Mouse (Mus musculus): ENCODE data around the gene S100a3. TPM values are rescaled to one million over a fixed set of nuclear protein-coding genes. Genes with fewer than 3 reads are reported as not detected.
A peak's percentile ranks its signal among the peaks of the same experiment; 100 is the strongest.

The S100a3 gene
- total RNA-seq (2021) = not detected
- long read RNA-seq, experiment 1 = 0 reads
- long read RNA-seq, experiment 2, partial matches to known transcripts = 0 of 1 reads
- long read RNA-seq, experiment 2, other reads (novel, unspliced or antisense) = 1 of 1 reads

DNA sequence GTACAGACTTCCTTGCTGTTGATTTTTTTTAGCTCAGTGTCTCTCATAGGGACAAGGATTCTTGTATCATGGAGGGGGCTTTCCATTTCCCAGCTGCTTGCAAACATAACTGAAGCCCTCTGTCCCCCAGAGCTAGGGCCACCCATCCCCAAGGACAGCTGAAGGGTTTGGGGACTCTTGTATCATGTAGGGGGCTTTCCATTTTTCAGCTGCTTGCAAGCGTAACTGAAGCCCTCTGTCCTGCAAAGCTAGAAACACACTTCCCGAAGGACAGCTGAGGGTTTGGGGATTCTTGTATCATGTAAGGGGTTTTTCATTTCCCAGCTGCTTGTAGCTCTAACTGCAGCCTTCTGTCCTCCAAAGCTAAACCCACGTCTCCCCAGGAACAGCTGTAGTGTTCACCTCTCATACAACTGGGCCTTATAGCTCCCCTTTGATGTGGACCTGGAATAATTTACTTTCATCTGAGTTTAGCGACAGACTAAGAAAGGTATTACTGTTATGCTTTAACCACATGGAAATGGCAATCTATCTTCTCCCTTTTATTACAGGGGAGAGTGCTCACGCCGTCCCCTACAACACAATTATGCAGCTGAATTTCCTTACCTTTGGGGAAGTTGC is at the start of gene S100a3:
Gene S100a3, plus strand, starts transcription at position 571 of the 621 bp plus-strand sequence.
- no peak for DNase-seq (ENCODE audit: low spot score in 2 of 2)

GRCm38 (mm10) chr3:90512276-90512675 is 48.1 kb upstream of the S100a3 start:
- DNase-seq (ENCODE audit: low spot score in 2 of 2) = no peak

DNA sequence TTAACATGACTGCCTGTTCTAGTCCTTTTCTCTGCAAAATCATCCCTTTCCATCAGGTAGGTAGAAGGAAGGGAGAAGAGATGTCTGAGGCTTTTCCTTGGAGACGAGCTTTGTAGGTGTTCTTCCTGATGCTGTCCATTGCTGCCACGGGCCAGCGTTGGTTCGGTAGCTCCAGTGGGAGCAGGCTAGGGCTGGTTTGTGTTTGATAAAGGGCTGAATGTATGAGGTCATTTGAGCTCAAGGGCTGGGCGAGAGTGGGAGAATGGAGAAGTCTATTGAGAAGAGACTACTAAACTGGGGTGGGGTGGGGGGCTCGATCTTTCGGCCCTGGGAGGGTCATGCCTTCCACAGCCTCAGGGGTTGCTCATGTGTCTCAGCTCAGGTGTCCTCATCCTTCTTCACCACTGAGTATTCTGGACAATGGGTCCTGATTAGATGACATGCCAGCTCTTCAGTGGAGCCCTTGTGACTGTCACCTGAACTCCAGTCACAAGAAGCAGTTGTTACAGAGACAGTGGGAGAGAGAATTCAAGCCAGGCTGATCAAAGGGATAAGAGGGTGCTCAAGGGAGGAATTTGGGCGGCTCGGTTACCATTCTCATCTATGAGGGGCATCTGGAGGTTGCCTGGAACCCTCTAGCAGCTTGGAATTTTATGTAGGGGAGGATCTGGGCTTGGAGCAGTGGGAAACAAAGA is 47.3 kb upstream of the S100a3 start:
- DNase-seq (ENCODE audit: low spot score in 2 of 2) = no peak

DNA sequence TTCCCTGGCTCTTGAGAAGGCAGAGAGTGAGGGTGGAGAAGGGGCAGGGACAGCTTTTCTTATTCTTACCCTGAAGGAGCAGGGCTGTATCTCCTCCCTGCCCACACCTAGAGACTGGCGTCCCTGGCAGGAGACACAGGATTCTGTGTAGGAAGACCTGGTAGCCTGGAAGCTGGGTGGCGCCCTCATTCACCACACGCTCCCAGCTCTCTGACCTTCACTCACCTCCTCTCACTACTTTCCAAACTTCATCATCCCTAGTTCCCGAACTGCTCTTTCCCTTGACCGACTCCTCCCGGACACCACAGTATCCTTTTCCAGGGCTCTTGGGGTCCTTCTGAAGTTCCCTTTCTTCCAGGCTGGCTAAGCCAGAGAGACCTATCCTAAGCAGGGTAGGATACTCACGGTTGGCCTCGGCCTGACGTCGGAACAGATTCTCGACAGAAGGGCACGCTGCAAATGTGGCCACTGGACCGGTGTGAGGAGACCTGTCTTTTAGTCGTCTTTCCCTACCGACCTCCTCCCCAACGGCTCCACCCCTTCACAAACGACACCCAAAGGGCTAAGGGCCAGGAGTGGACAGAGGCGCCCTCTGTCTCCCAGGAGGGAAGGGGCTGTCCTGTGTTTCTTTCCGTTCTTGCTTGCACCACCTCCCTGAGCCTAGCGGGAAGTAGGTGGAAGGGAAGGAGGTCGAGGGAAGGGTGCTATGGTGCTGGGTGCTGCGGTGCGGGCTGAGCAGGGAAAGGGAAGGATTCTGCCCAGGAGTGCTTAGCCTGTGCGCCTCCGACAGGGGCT is 46.4 kb upstream of the S100a3 start, which contains the start of the genes S100a1 and S100a13:
Gene S100a1, minus strand, starts transcription at position 597 of the 795 bp plus-strand sequence.
Gene S100a13, plus strand, starts transcription at position 640 of the 795 bp plus-strand sequence.
- peak; percentile 63 to 68 for DNase-seq (ENCODE audit: low spot score in 2 of 2)

DNA sequence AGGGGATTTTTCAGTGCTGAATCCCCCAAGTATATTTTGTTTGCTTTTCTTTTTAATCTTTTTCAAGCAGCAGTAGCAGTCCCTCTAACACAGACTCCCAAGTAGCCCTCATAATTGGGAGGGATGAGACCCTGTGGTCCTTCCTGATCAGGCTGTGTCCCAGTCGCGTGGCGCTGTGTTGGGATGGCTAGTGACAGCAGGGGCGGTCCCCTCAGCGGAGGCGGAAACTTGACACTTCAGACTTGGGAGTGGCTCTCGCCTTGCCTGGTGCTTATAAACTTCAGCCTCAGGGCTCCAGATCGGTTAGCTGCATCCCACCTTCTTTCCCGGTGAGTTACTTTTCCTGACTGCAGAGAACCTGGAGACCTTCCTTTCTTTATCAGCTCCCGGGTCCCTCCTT is 45.7 kb upstream of the S100a3 start:
- DNase-seq (ENCODE audit: low spot score in 2 of 2) = peak; percentile 66 to 72

GRCm38 (mm10) chr3:90515242-90515641 is 45.1 kb upstream of the S100a3 start:
- DNase-seq (ENCODE audit: low spot score in 2 of 2) = peak; percentile 18 to 40

GRCm38 (mm10) chr3:90515789-90516188 is 44.6 kb upstream of the S100a3 start:
- DNase-seq (ENCODE audit: low spot score in 2 of 2) = no peak

- no peak for DNase-seq (ENCODE audit: low spot score in 2 of 2)
Measured at GRCm38 (mm10) chr3:90517711-90518110, 42.7 kb upstream of the S100a3 start.

- no peak for DNase-seq (ENCODE audit: low spot score in 2 of 2)
Measured at GRCm38 (mm10) chr3:90525421-90525820, 35.0 kb upstream of the S100a3 start.

GRCm38 (mm10) chr3:90526076-90526475 is 34.3 kb upstream of the S100a3 start:
- DNase-seq (ENCODE audit: low spot score in 2 of 2) = no peak

DNA sequence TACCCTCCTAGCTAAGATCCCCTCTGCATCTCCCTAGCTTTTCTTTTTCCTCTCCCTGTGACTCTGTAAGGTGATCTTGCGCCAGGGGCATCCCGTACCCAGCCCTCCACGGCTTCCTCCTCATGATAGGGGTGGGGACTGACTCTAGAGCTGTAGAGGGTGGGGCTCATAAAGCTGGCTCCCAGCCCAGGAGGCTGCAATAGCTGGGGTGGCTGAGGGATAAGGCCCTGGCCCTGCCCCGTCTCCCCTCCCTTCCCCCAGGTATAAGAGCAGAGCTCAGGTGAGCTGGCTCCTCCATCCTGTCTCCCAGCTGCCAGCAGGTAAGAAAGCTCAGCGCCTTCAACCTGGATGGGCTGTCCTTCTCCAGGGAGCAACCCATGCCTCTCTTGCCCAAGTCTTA is 33.8 kb upstream of the S100a3 start, which contains the start of gene S100a14:
Gene S100a14, plus strand, starts transcription at position 277 of the 400 bp plus-strand sequence.
- no peak for DNase-seq (ENCODE audit: low spot score in 2 of 2)

- no peak for DNase-seq (ENCODE audit: low spot score in 2 of 2)
Measured at GRCm38 (mm10) chr3:90527291-90527873, 33.0 kb upstream of the S100a3 start.

DNA sequence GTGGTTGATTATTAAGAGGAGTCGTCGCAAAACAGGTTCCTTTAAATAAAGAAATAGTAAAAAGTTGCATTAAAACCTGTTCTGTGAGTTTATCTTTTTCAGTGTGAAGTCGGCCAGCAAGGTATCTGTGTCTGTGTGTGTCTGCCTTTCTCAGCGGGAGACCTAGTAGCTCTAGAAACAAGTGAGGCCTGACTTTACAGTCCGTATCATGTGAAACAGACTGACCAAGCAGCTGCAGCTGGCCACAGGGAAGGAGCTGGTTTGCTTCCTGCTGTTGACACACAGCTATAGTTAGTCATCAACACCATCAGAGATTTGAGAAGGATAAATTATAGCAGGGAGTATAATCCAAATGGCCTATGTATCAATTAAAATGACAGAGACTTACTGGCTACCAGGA is 28.7 kb upstream of the S100a3 start:
- no peak for DNase-seq (ENCODE audit: low spot score in 2 of 2)

DNA sequence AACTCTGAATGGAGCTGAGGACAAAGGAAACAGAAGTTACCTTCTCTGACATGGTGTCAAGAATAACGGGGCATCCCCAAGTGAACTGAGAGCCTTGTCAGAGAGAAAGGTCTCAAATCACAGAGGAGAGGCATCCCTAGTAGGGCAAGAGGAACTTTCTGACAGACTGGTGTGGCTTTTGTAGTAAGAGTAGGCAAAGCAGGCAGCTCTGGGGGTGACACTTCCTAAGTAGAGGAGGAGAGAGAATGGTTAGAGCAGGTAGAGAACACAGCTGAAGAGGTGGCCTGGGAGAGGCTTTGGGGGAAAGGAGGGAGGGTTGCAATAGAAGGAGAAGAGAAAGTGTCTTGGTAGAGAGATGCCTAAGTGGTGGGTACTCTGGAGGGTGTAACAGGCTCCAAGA is 24.9 kb upstream of the S100a3 start:
- DNase-seq (ENCODE audit: low spot score in 2 of 2) = no peak

DNA sequence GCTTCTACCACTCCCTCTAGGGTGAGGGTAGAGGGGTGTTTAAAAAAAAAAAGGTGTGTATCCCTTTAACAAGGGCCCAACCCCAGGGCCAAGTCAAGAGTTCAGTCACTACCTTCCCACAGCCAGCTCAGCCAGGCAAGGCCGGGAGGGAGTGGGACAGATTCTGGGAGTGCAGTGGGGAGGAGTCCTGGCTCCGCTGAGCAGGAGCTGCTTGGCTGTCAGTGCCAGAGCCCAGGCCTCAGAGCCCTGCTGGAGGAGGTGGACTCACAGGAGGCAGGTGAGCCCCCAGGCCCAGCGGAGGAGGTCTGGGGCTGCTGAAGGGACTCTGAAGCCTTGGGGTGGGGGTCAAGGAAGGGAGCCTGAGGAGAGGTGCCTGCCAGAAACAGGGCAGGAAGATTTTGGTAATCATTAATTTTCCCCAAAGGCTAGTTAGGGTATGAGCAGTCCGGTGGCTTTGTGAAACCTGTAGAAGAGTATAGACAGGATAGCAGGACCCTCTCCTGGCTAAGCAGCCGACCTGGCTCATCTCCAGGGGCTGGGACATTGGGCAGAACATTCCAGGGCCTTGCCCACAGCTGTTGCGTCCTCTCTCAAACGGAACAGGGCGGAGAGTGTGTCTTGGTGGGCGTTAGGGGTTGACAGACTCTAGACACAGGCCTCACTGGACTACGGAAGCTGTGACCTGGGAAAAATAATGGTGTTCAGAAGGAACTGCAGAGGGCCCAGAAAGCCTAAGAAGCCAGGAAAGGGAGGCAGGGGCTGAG is 23.1 kb upstream of the S100a3 start, which contains the start of gene S100a16:
Gene S100a16, plus strand, starts transcription at position 114 of the 764 bp plus-strand sequence.
- peak; percentile 51 to 55 for DNase-seq (ENCODE audit: low spot score in 2 of 2)

- no peak for DNase-seq (ENCODE audit: low spot score in 2 of 2)
Measured at GRCm38 (mm10) chr3:90537905-90538296, 22.5 kb upstream of the S100a3 start.

GRCm38 (mm10) chr3:90540904-90541303 is 19.5 kb upstream of the S100a3 start:
- no peak for DNase-seq (ENCODE audit: low spot score in 2 of 2)

- DNase-seq (ENCODE audit: low spot score in 2 of 2) = no peak
Measured at GRCm38 (mm10) chr3:90549676-90550420, 10.5 kb upstream of the S100a3 start.

DNA sequence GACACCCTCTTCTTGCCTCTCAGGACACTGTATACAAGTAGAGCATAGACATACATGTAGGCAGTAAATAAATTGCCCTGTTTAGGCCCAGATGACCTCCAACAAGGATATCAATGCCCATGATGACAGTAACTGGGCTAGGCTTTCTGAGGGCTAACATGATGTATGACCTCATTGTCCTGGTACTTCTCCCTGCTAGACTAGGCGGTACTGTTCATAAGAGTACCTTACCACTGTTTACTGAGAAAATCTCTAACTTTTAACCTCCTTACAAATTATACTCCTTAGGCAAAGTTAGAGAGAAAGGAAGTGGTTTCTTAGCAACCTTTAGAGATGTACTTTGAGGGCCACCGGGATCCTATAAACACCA is 10.0 kb upstream of the S100a3 start:
- no peak for DNase-seq (ENCODE audit: low spot score in 2 of 2)

DNA sequence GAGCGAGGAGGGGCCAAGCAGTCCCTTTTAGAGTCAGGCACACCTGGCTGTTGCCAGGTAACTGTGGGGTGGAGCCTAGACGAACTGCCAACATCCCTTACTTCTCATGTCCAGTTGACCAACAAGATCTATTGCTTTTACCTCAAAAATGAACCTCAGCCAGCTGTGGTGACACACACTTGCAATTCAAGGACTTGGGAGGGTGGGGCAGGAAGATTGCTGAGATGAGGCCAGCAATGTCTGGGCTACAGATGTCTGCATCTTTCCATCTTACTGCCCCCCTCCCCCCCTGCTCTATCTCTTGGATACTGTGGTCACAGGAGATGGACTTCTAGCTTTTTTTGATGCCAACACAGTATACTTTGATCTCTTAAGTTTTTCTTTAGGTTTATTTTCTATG is 8.1 kb upstream of the S100a3 start:
- DNase-seq (ENCODE audit: low spot score in 2 of 2) = no peak

All from adrenal gland, adult 18-20 months (tissue).